Mouse (Mus musculus) thymus, adult 2 months (tissue): ENCODE data around the gene Map3k4. TPM values are rescaled to one million over a fixed set of nuclear protein-coding genes. Genes with fewer than 3 reads are reported as not detected.

Experiments
- DNase-seq: peaks from one replicate; pipeline ENCODE4 v3.0.0; 2021
- H3K27ac ChIP-seq: fragments of 200-500 bp; 2 replicates; pipeline ENCODE4 v1.5.1; 2012; ENCODE audit warnings: low read length, control low read depth; ENCODE audit not compliant: control insufficient read depth, insufficient read depth
- H3K27me3 ChIP-seq: fragments of 200-500 bp; 2 replicates; pipeline ENCODE4 v1.6.1; 2012; ENCODE audit warnings: mild to moderate bottlenecking, low read length, moderate library complexity, mixed read lengths; ENCODE audit not compliant: control insufficient read depth, insufficient read depth
- H3K36me3 ChIP-seq: fragments of 200-500 bp; 2 replicates; pipeline ENCODE4 v1.6.1; 2012; ENCODE audit warnings: mild to moderate bottlenecking, low read length, moderate library complexity; ENCODE audit not compliant: control insufficient read depth, insufficient read depth
- H3K4me1 ChIP-seq: fragments of 200-500 bp; replicated peaks from 2 replicates; pipeline ENCODE4 v1.6.1; 2012; ENCODE audit warnings: low read length; ENCODE audit not compliant: control insufficient read depth, insufficient read depth
- H3K4me3 ChIP-seq: fragments of 200-500 bp; 2 replicates; pipeline ENCODE4 v1.5.1; 2012; ENCODE audit warnings: mild to moderate bottlenecking, low read length, control low read depth, moderate library complexity; ENCODE audit not compliant: control insufficient read depth, insufficient read depth
- CTCF ChIP-seq: fragments of 200-500 bp; IDR thresholded peaks from 2 replicates; pipeline ENCODE4 v1.5.1; 2012; ENCODE audit warnings: mild to moderate bottlenecking, control low read depth, low read length, moderate library complexity, borderline replicate concordance; ENCODE audit not compliant: control insufficient read depth, poor library complexity, insufficient read depth; ENCODE audit errors: extremely low read depth
- POLR2A ChIP-seq: fragments of 200-500 bp; IDR thresholded peaks from 2 replicates; pipeline ENCODE4 v1.6.1; 2012; ENCODE audit warnings: mild to moderate bottlenecking, low read length, control low read depth, moderate library complexity; ENCODE audit not compliant: control insufficient read depth, poor library complexity, insufficient read depth; ENCODE audit errors: extremely low read depth
- whole genome bisulfite sequencing: fragments of 180-500 bp; shearing (Covaris S2); methylation state at CpG from one replicate; pipeline ENCODE4 v1.1.7; 2018; 5-methylcytosine and 5-hydroxymethylcytosine counted together
- polyA plus RNA-seq: library from polyadenylated mRNA; depleted of rRNA; stranded (reverse); fragments of >200 nt; gene quantifications from 2 replicates; pipeline ENCODE4 v1.2.3, GENCODE M21; 2012

Gene Map3k4
- polyA plus RNA-seq, 1 experiment: 27.7 TPM

- WGBS: 92% methylated on average over 5 of the region's 5 CpGs
These were observed 45.6 kb downstream of the Map3k4 start for GRCm38 (mm10) chr17:12273032-12273431.

DNA sequence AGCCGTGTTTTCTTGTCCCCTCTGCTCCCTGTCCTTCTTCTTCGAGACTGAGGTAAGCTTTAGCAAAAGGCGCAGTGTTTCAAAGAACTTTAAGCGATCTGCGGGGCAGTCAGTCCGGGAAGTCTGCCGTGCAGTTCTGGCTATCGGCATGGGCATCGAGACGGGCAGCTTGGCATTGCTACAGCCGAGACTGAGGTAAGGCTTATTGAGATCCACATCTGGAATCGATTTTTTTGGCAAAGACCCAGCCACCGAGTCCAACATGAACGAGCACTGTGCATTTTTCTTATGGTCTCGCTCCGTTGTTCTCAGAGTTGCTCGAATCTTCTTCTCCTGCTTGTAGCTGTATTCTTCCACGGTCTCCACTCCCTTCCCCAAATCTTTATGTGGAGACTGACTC lies 46.8 kb downstream of the Map3k4 start:
- no peak for TF ChIP-seq POLR2A
- TF ChIP-seq CTCF: no peak
- no peak overlapping the region for H3K4me3 ChIP-seq
- no peak overlapping the region for H3K27ac ChIP-seq
- 96% methylated on average over 18 of the region's 18 CpGs for WGBS
- H3K4me1 ChIP-seq: no peaks in the 10 kb centered on the region
- H3K36me3 ChIP-seq: peaks cover 9% of the 10 kb centered on the region
- no peak for DNase-seq
- H3K27me3 ChIP-seq: no peaks in the 10 kb centered on the region

More at GRCm38 (mm10) chr17:12273032-12273431, 45.6 kb downstream of the Map3k4 start:
- no peaks in the 10 kb centered on the region for H3K4me1 ChIP-seq
- no peaks in the 10 kb centered on the region for H3K27me3 ChIP-seq
- no peak overlapping the region for H3K27ac ChIP-seq
- no peak for DNase-seq
- H3K4me3 ChIP-seq: no peak overlapping the region
- H3K36me3 ChIP-seq: peaks cover 15% of the 10 kb centered on the region
- no peak for TF ChIP-seq CTCF

DNA sequence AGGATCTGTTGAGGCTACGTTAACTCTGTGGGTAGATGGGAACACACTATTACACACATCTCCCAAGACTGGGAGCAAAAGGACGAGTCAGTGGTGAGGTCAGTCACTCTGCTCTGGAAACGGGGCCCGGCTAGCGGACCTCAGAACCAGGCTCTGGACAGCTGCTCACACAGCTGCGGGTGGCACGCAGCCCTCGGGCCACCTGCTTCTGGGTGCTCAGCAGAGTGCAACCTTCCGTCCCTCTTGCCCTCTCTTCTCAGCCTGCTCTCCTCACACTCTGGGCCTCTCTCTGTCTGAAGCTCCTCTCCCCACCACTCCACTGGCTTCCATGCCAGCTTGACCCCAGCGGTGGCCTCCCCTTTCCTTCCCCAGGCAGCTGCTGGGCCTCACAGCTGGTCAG lies 50.1 kb downstream of the Map3k4 start:
- Histone ChIP-seq H3K27ac (no peak overlapping the region), H3K36me3 (peaks cover 9% of the 10 kb centered on the region), H3K27me3 (no peaks in the 10 kb centered on the region), H3K4me3 (no peak overlapping the region), H3K4me1 (no peaks in the 10 kb centered on the region)
- no peak for TF ChIP-seq POLR2A
- no peak for TF ChIP-seq CTCF
- WGBS: 90% methylated on average over 10 of the region's 10 CpGs
- no peak for DNase-seq

GRCm38 (mm10) chr17:12268091-12268490 lies 50.5 kb downstream of the Map3k4 start:
- H3K27ac ChIP-seq: no peak overlapping the region
- H3K4me3 ChIP-seq: no peak overlapping the region
- H3K36me3 ChIP-seq: peaks cover 9% of the 10 kb centered on the region
- no peak for TF ChIP-seq CTCF
- no peak for TF ChIP-seq POLR2A
- no peaks in the 10 kb centered on the region for H3K4me1 ChIP-seq
- 94% methylated on average over 4 of the region's 4 CpGs for WGBS
- no peak for DNase-seq
- H3K27me3 ChIP-seq: no peaks in the 10 kb centered on the region

DNA sequence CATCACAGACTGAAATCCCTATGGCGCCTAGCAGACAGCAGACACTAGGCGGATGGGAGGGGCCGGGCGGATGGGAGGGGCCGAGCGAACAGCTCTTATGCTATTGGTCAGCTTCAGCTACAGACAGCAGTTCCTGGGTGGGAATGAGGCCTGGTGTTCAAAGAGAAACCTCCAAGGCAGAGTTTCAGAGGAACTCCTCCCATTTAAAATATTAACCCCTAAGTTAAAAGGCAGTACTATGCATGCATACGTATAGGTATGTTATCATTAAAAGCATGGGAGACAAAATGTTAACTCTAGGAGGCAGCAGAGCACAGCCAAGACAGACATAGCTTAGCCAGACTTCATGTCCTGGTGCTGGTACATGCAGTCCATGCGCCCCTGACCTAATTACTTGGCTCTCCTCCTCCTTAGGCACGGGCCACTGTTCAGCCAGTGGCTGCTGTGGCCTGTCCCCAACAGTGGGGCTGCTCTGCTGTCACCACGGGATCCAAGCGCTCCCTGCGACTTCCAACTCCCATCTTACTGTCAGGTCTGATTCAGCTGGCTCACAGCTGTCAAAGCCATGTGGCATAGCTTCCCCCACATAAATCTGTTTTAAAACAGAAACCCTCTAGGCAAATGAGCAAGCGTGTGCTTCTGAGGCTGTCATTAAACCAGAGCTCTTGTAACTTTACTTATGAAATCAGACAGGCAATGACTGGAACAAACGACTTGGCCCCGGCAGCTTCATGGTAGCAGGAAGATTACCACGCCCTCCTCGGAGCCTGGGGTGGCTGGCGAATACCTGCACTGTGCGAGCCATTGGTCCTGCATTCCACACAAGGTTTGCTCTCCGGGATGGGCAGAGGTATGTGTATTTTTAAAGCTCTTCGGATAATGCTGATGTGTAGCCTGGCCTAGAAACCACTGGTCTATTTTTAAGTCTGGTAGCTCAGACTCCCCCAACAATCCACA lies 52.3 kb downstream of the Map3k4 start:
- TF ChIP-seq CTCF (no peak), POLR2A (no peak)
- 90% methylated on average over 21 of the region's 21 CpGs for WGBS
- Histone ChIP-seq H3K4me1 (no peaks in the 10 kb centered on the region), H3K27ac (no peak overlapping the region), H3K4me3 (no peak overlapping the region), H3K36me3 (peaks cover under 1% of the 10 kb centered on the region), H3K27me3 (no peaks in the 10 kb centered on the region)
- DNase-seq: no peak

GRCm38 (mm10) chr17:12264293-12264692 lies 54.3 kb downstream of the Map3k4 start:
- no peaks in the 10 kb centered on the region for H3K36me3 ChIP-seq
- 93% methylated on average over 3 of the region's 3 CpGs for WGBS
- TF ChIP-seq CTCF (no peak), POLR2A (no peak)
- H3K4me3 ChIP-seq: no peak overlapping the region
- DNase-seq: no peak
- H3K27me3 ChIP-seq: no peaks in the 10 kb centered on the region
- no peak overlapping the region for H3K27ac ChIP-seq
- no peaks in the 10 kb centered on the region for H3K4me1 ChIP-seq
